Mouse (Mus musculus): ENCODE results near the gene Cenpp.

The Cenpp gene

GRCm38 (mm10) chr13:49652481-49653179, at the start of gene Cenpp, which contains the start of gene Nol8:
Gene Cenpp, minus strand, starts transcription at chr13:49652785.
Gene Nol8, plus strand, starts transcription at chr13:49653078.
- peak; percentile 99 for DNase-seq (ENCODE audit: low read depth)

- no peak for DNase-seq (ENCODE audit: low read depth)
These were observed 38.5 kb upstream of the Cenpp start for GRCm38 (mm10) chr13:49691056-49691455.

GRCm38 (mm10) chr13:49684266-49684665, 31.7 kb upstream of the Cenpp start:
- no peak for DNase-seq (ENCODE audit: low read depth)

GRCm38 (mm10) chr13:49682233-49682846, 29.8 kb upstream of the Cenpp start:
- no peak for DNase-seq (ENCODE audit: low read depth)

- DNase-seq (ENCODE audit: low read depth), result peak; percentile 93
These were observed 29.0 kb upstream of the Cenpp start, which contains the start of gene Iars for GRCm38 (mm10) chr13:49681351-49682232. Gene Iars, plus strand, starts transcription at chr13:49682100.

- DNase-seq (ENCODE audit: low read depth), result no peak
These were observed 25.2 kb upstream of the Cenpp start for GRCm38 (mm10) chr13:49677793-49678192.

- DNase-seq (ENCODE audit: low read depth), result no peak
These were observed 576 bp upstream of the Cenpp start for GRCm38 (mm10) chr13:49653180-49653541.

GRCm38 (mm10) chr13:49651781-49652351, 719 bp downstream of the Cenpp start:
- DNase-seq (ENCODE audit: low read depth), result no peak

GRCm38 (mm10) chr13:49651136-49651535, 1.4 kb downstream of the Cenpp start:
- DNase-seq (ENCODE audit: low read depth), result no peak

- no peak for DNase-seq (ENCODE audit: low read depth)
These were observed 6.6 kb downstream of the Cenpp start for GRCm38 (mm10) chr13:49646019-49646418.

- DNase-seq (ENCODE audit: low read depth), result no peak
These were observed 7.7 kb downstream of the Cenpp start for GRCm38 (mm10) chr13:49644731-49645529.

GRCm38 (mm10) chr13:49643669-49644362, 8.8 kb downstream of the Cenpp start:
- DNase-seq (ENCODE audit: low read depth), result no peak

GRCm38 (mm10) chr13:49642650-49643049, 9.9 kb downstream of the Cenpp start:
- DNase-seq (ENCODE audit: low read depth), result no peak

- no peak for DNase-seq (ENCODE audit: low read depth)
These were observed 12.6 kb downstream of the Cenpp start for GRCm38 (mm10) chr13:49639965-49640364.

- no peak for DNase-seq (ENCODE audit: low read depth)
These were observed 23.5 kb downstream of the Cenpp start for GRCm38 (mm10) chr13:49629076-49629475.

- no peak for DNase-seq (ENCODE audit: low read depth)
These were observed 24.4 kb downstream of the Cenpp start for GRCm38 (mm10) chr13:49628167-49628566.

GRCm38 (mm10) chr13:49623216-49623615, 29.4 kb downstream of the Cenpp start:
- no peak for DNase-seq (ENCODE audit: low read depth)

GRCm38 (mm10) chr13:49618365-49618764, 34.2 kb downstream of the Cenpp start:
- DNase-seq (ENCODE audit: low read depth), result no peak

GRCm38 (mm10) chr13:49617021-49617420, 35.6 kb downstream of the Cenpp start:
- DNase-seq (ENCODE audit: low read depth), result no peak

- no peak for DNase-seq (ENCODE audit: low read depth)
These were observed 43.8 kb downstream of the Cenpp start for GRCm38 (mm10) chr13:49608589-49609322.

Data from c-Kit-positive CD71-negative TER-119-negative erythroid progenitor cells, embryonic 14.5 days (primary cell).